Mouse (Mus musculus): ENCODE measurements around the gene Hyal1. TPM values are rescaled to one million over a fixed set of nuclear protein-coding genes. Genes with fewer than 3 reads are reported as not detected.

Hyal1 gene
- polyA plus RNA-seq, 1 experiment from 2014 or later = 5.9 TPM

DNA sequence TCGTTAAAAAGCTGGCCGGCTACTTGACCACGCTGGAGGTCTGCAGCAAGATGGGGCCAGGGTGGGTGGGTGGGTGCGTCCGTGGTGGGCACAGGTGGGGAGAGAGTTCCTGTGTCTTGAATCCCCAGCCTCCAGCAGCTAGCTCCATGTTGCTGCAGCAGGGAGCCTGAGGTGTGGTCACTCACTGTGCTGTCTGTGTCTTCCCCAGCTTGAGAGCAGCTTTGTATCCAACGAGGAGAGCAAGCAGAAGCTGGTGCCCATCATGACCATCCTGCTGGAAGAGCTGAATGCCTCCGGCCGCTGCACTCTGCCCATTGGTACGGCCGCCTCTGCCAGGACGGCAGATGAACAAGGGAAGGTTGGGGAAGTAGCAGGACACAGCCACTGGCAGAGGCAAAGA, 33.4 kb upstream of the Hyal1 start:
- 80% methylated on average over 11 of the region's 11 CpGs for WGBS
- Histone ChIP-seq H3K36me3 (peaks cover 11% of the 10 kb centered on the region; the same call in 1 of the 2 replicates), H3K4me3 (replicated peaks) (no peak overlapping the region), H3K9ac (no peak overlapping the region), H3K27me3 (replicated peaks) (no peaks in the 10 kb centered on the region), H3K9me3 (no peaks in the 10 kb centered on the region), H3K4me2 (replicated peaks) (peak overlapping the region; percentile 83; the same call in 1 of the 2 replicates), H3K27ac (no peak overlapping the region), H3K4me1 (replicated peaks) (peaks cover 28% of the 10 kb centered on the region)
- ATAC-seq = no peak

DNA sequence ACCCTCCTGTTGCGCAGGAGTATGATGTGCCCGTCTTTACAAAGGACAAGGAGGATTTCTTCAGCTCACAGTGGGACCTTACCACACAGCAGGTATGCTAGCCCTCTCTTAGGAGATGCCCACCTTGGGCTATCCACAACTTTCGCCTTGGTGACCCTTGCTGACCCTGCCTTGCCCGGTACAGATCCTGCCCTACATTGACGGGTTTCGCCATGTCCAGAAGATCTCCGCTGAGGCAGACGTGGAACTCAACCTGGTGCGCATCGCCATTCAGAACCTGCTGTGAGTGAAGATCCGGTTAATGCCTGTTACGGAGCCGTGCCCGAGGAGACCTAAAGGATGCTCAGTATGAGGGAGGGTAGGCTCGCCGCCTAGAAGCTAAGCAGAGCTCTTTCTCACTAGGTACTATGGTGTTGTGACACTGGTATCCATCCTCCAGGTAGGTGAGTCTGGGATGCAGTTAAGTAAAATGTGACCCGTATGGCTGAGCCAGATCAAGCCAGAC, 32.5 kb upstream of the Hyal1 start:
- no peak overlapping the region for H3K9ac ChIP-seq
- 94% methylated on average over 17 of the region's 17 CpGs for WGBS

GRCm38 (mm10) chr9:107544729-107545128, 32.0 kb upstream of the Hyal1 start:
- no peak overlapping the region for H3K27ac ChIP-seq
- H3K4me1 ChIP-seq (replicated peaks) = peaks cover 28% of the 10 kb centered on the region
- ATAC-seq = no peak
- no peaks in the 10 kb centered on the region for H3K9me3 ChIP-seq
- no peak overlapping the region for H3K4me3 ChIP-seq (replicated peaks)
- 95% methylated on average over 12 of the region's 12 CpGs for WGBS
- no peak overlapping the region for H3K4me2 ChIP-seq (replicated peaks)
- peaks cover 9% of the 10 kb centered on the region; the same call in 1 of the 2 replicates for H3K36me3 ChIP-seq
- no peaks in the 10 kb centered on the region for H3K27me3 ChIP-seq (replicated peaks)
- no peak overlapping the region for H3K9ac ChIP-seq

More for the DNA sequence above, 32.5 kb upstream of the Hyal1 start:
- no peak overlapping the region for H3K4me3 ChIP-seq (replicated peaks)
- H3K27me3 ChIP-seq (replicated peaks) = no peaks in the 10 kb centered on the region
- H3K4me1 ChIP-seq (replicated peaks) = peaks cover 28% of the 10 kb centered on the region
- no peak overlapping the region for H3K4me2 ChIP-seq (replicated peaks)
- H3K9me3 ChIP-seq = no peaks in the 10 kb centered on the region
- ATAC-seq = no peak
- peaks cover 9% of the 10 kb centered on the region; the same call in 1 of the 2 replicates for H3K36me3 ChIP-seq
- no peak overlapping the region for H3K27ac ChIP-seq

- WGBS = 86% methylated on average over 10 of the region's 10 CpGs
- peaks cover 4% of the 10 kb centered on the region; the same call in 1 of the 2 replicates for H3K36me3 ChIP-seq
- H3K27ac ChIP-seq = no peak overlapping the region
- no peaks in the 10 kb centered on the region for H3K27me3 ChIP-seq (replicated peaks)
- H3K4me3 ChIP-seq (replicated peaks) = no peak overlapping the region
- peaks cover 28% of the 10 kb centered on the region for H3K4me1 ChIP-seq (replicated peaks)
- no peak overlapping the region for H3K4me2 ChIP-seq (replicated peaks)
- no peak overlapping the region for H3K9ac ChIP-seq
- no peaks in the 10 kb centered on the region for H3K9me3 ChIP-seq
- no peak for ATAC-seq
Observed at GRCm38 (mm10) chr9:107545199-107545598, 31.5 kb upstream of the Hyal1 start.

DNA sequence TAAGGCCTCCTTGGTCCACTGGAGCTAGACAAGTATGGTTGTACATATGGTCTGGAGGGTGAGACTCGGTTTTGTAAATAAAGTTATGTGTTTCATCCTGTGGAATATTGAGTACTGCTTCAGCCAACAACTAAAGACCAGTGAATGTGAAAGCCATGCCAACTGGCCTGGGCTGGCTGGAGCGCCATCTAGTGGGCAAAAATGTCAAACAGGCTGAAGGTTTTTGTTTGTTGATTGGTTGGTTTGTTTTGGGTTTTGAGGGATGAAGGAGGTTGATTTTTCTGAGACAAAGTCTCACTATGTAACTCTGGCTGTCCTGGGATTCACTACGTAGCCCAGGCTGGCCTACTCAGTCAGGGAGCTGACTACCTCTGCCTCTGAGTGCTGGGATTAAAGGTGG, 31.1 kb upstream of the Hyal1 start:
- no peak overlapping the region for H3K9ac ChIP-seq
- 13% methylated on average over 3 of the region's 3 CpGs for WGBS
- H3K9me3 ChIP-seq = no peaks in the 10 kb centered on the region
- peaks cover 31% of the 10 kb centered on the region for H3K4me1 ChIP-seq (replicated peaks)
- ATAC-seq = no peak
- H3K27ac ChIP-seq = no peak overlapping the region
- H3K27me3 ChIP-seq (replicated peaks) = no peaks in the 10 kb centered on the region
- H3K4me2 ChIP-seq (replicated peaks) = no peak overlapping the region
- H3K36me3 ChIP-seq = peaks cover 4% of the 10 kb centered on the region; the same call in 1 of the 2 replicates
- H3K4me3 ChIP-seq (replicated peaks) = no peak overlapping the region

GRCm38 (mm10) chr9:107547026-107547425, 29.7 kb upstream of the Hyal1 start, which contains the start of gene Zmynd10:
Zmynd10 (plus strand) TSS chr9:107547298.
- WGBS = 2% methylated on average over 20 of the region's 20 CpGs
- Histone ChIP-seq H3K27ac (no peak within 1 kb of the TSS; the same call in 1 of the 2 replicates), H3K9me3 (no peaks in the 10 kb centered on the region), H3K4me3 (replicated peaks) (peak within 1 kb of the TSS; percentile 16; the same call in 1 of the 2 replicates), H3K36me3 (peaks cover 4% of the 10 kb centered on the region; the same call in 1 of the 2 replicates), H3K27me3 (replicated peaks) (no peaks in the 10 kb centered on the region), H3K4me2 (replicated peaks) (peak within 1 kb of the TSS; percentile 53), H3K4me1 (replicated peaks) (peaks cover 36% of the 10 kb centered on the region), H3K9ac (no peak within 1 kb of the TSS)
- peak; percentile 48 for ATAC-seq

DNA sequence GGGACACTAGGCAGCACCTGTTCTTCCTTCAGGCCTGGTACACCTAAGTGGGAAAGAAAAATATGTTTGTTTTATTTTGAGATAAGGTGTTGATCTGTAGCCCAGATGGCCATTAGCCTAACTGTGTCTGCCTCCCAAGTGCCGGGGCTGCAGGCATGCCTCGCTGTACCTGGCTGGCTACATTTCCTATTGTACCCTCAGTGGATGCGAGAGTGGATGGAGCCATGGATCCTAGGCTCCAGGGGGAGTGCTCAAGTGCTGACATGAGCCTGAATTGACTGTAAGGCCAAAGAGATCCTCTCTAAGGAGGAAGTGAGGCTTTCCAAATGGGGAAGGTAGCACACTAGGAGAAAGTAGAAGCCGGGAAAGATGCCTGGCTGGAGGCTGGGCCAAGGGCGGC, 28.8 kb upstream of the Hyal1 start:
- 75% methylated on average over 5 of the region's 5 CpGs for WGBS
- Histone ChIP-seq H3K9ac (no peak overlapping the region), H3K36me3 (peaks cover 4% of the 10 kb centered on the region; the same call in 1 of the 2 replicates), H3K9me3 (no peaks in the 10 kb centered on the region), H3K27me3 (replicated peaks) (no peaks in the 10 kb centered on the region), H3K4me2 (replicated peaks) (no peak overlapping the region), H3K4me1 (replicated peaks) (peaks cover 36% of the 10 kb centered on the region), H3K4me3 (replicated peaks) (no peak overlapping the region), H3K27ac (no peak overlapping the region)
- ATAC-seq = no peak

DNA sequence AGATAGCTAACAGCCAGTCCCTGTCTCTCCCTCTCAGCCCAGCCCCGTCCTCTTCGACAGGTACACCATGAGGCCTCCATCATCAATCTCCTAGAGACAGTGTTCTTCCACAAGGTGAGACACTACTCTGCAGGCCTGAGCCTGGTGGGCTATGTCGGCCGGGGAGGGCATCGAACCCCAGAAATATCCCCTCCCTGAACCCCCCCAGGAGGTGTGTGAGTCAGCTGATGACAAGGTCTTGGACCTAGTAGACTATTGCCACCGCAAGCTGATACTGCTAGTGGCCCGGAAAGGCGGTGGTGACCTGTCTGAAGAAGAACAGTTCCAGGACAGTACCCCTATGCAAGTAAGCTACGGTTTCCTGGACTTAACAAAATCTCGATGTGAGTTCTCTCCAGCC, 27.9 kb upstream of the Hyal1 start:
- WGBS = 90% methylated on average over 10 of the region's 10 CpGs
- Histone ChIP-seq H3K4me2 (replicated peaks) (no peak overlapping the region), H3K9ac (no peak overlapping the region), H3K27me3 (replicated peaks) (no peaks in the 10 kb centered on the region), H3K27ac (no peak overlapping the region), H3K4me1 (replicated peaks) (peaks cover 37% of the 10 kb centered on the region), H3K36me3 (peaks cover 4% of the 10 kb centered on the region; the same call in 1 of the 2 replicates), H3K9me3 (no peaks in the 10 kb centered on the region), H3K4me3 (replicated peaks) (no peak overlapping the region)
- no peak for ATAC-seq

DNA sequence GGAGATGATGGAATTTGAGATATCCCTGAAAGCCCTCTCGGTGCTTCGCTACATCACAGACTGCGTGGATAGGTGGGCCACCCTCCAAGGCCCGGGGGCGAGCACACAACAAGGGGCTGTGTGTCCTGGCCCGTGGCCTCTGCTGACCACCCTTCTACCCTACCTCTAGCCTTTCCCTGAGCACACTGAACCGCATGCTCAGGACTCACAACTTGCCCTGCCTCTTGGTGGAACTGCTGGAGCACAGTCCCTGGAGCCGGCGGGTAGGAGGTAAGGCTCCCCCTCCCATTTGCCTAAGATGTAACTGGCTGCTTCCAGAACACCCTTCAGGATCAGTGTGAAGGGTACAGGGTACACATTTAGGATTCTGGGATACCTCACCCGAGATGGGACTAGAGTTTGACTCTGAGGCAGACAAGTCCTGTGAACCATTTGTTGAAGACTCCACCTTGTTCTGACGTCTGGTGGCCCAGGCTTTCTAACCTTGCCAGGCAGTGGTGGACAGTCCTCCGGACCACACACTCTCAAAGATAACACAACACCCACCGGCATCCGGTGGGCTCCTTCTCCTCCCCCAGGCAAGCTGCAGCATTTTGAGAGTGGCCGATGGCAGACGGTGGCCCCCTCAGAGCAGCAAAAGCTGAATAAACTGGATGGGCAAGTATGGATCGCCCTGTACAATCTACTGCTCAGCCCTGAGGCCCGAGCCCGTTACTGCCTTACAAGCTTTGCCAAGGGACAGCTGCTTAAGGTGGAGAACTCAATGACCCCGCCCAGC, 27.2 kb upstream of the Hyal1 start:
- Histone ChIP-seq H3K9ac (no peak overlapping the region), H3K4me2 (replicated peaks) (no peak overlapping the region), H3K27me3 (replicated peaks) (no peaks in the 10 kb centered on the region), H3K4me1 (replicated peaks) (peaks cover 37% of the 10 kb centered on the region), H3K9me3 (no peaks in the 10 kb centered on the region), H3K4me3 (replicated peaks) (no peak overlapping the region), H3K27ac (no peak overlapping the region), H3K36me3 (no peaks in the 10 kb centered on the region)
- ATAC-seq = no peak
- 88% methylated on average over 20 of the region's 20 CpGs for WGBS

- Histone ChIP-seq H3K4me2 (replicated peaks) (peak overlapping the region; percentile 97), H3K4me1 (replicated peaks) (peaks cover 37% of the 10 kb centered on the region), H3K9me3 (no peaks in the 10 kb centered on the region), H3K4me3 (replicated peaks) (peak overlapping the region; percentile 56), H3K27ac (peak overlapping the region; percentile 63), H3K27me3 (replicated peaks) (no peaks in the 10 kb centered on the region), H3K9ac (peak overlapping the region; percentile 71), H3K36me3 (no peaks in the 10 kb centered on the region)
- WGBS = 34% methylated on average over 23 of the region's 23 CpGs
- ATAC-seq = no peak
Observed at GRCm38 (mm10) chr9:107550491-107551116, 26.1 kb upstream of the Hyal1 start.

GRCm38 (mm10) chr9:107551117-107551889, 25.4 kb upstream of the Hyal1 start, which contains the start of gene Rassf1:
Rassf1 (plus strand) TSS chr9:107551555.
- Histone ChIP-seq H3K36me3 (no peaks in the 10 kb centered on the region), H3K4me2 (replicated peaks) (peak within 1 kb of the TSS; percentile 97), H3K4me1 (replicated peaks) (peaks cover 43% of the 10 kb centered on the region), H3K4me3 (replicated peaks) (peak within 1 kb of the TSS; percentile 56), H3K9me3 (no peaks in the 10 kb centered on the region), H3K27ac (peak within 1 kb of the TSS; percentile 63), H3K9ac (peak within 1 kb of the TSS; percentile 71), H3K27me3 (replicated peaks) (no peaks in the 10 kb centered on the region)
- peak; percentile 53 for ATAC-seq
- 1% methylated on average over 63 of the region's 63 CpGs for WGBS
